Mouse (Mus musculus): ENCODE data around the gene Prrx2. TPM values are rescaled to one million over a fixed set of nuclear protein-coding genes. Genes with fewer than 3 reads are reported as not detected.

Prrx2 gene
- total RNA-seq, 2 experiments from 2014 or later = 1.0 to 2.8 TPM

DNA sequence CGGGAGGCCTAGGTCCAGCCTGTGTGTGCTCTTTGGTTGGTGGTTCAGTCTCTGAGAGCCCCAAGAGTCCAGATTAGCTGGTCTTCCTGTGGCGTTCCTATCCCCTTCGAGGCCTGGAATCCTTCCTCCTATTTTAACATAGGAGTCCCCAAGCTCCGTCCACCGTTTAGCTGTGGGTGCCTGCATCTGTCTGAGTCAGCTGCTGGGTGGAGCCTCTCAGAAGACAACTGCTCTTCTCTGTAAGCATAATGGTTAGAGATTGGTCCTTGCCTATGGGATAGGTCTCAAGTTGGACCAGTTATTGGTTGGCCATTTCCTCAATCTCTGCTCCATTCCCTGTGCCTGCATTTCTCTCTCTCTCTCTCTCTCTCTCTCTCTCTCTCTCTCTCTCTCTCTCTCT lies 25.0 kb downstream of the Prrx2 start:
- intact Hi-C loops (cut with DNase I) = no loop called here
- no peak for DNase-seq (ENCODE audit: low spot score in 2 of 2)

GRCm38 (mm10) chr2:30862081-30862480 lies 27.3 kb downstream of the Prrx2 start:
- intact Hi-C loops (cut with DNase I) = no loop called here
- DNase-seq (ENCODE audit: low spot score in 2 of 2) = no peak

DNA sequence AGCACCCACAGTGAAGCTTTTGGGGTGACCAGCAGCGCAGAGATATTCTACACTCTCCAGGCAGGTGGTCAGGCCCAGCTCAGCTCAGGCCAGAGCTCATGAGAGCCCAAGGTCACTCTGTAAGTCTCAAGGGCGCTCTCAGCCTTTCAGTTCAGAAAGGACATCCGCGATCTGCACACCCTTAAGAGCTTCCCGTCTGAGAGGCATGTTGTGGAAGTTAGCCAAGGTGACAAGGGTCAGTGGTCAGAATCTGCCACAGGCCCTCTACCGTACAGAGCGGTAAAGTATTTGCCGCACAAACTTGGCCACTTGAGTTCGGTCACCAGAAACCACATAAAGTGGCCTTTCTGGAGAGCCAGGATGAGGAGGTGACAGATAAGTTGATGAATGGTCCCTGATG lies 28.8 kb downstream of the Prrx2 start:
- intact Hi-C loops (cut with DNase I) = no loop called here
- no peak for DNase-seq (ENCODE audit: low spot score in 2 of 2)

DNA sequence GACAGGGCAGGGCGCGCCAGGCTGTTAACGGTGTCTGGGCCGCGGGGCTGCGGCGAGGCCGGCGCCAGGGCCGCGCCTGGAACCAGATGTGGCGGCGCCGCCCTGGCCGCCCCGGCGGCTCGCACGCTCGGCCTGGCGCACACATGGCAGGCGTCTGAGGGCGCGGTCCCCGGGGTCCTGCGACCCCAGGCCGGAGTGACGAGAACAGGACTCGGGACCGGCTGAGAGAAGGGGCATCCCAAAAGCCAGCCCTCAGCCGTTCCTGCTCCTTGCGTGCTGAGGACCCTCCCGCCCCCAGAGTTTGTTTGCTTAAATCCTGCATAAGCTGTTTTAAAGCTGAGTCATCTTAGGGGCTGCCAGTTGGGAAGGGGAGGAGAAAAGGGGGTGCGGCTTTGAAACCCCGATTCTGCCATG lies 30.2 kb downstream of the Prrx2 start:
- intact Hi-C loops (cut with DNase I) = no loop called here
- DNase-seq (ENCODE audit: low spot score in 2 of 2) = no peak

DNA sequence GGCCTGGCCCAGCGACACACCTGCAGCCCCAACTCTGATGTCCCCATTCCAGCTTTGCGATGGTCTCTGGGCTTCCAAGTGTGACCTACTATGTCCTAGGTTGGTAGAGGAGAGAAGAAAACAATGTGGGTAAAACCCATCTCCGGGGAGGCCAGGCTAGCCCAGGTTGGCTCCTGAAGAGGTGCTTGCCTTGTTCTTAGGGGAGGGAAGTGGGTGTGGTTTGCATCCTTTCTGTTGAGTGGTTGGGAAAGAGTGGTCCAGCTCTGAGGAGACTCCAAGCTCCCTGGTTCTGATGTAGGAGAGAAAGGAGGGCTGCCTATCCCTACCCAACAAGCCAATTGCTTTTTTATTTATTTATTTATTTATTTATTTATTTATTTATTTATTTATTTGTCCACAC lies 30.7 kb downstream of the Prrx2 start:
- intact Hi-C loops (cut with DNase I) = no loop called here
- DNase-seq (ENCODE audit: low spot score in 2 of 2) = no peak

- intact Hi-C loops (cut with DNase I) = no loop called here
- DNase-seq (ENCODE audit: low spot score in 2 of 2) = no peak
Measured at GRCm38 (mm10) chr2:30870863-30871262, 36.1 kb downstream of the Prrx2 start.

- intact Hi-C loops (cut with DNase I) = no loop called here
Measured at GRCm38 (mm10) chr2:30872669-30873068, 37.9 kb downstream of the Prrx2 start.

GRCm38 (mm10) chr2:30874445-30874844 lies 39.7 kb downstream of the Prrx2 start:
- intact Hi-C loops (cut with DNase I) = no loop called here
- no peak for DNase-seq (ENCODE audit: low spot score in 2 of 2)

More at GRCm38 (mm10) chr2:30872669-30873068, 37.9 kb downstream of the Prrx2 start:
- DNase-seq (ENCODE audit: low spot score in 2 of 2) = no peak

DNA sequence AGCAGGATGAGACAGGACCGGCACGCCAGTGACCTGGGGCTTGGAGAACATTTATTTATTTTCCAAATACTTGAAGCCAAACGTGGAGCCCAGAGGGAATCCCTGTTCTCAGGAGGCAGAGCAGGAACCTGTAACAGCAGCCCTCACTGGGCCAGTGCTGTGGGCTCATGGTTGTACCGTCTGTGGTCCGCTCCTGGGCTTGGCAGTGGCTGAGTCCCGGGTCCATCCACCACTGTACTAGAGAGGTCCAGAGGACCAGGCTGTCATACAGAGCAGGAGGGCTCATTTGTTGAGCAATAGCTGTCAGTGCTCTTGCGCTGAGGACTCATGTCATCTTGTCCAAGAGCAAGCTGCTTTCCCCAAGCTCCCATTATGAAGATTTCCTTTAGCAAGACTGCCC lies 40.3 kb downstream of the Prrx2 start:
- DNase-seq (ENCODE audit: low spot score in 2 of 2) = no peak
- intact Hi-C loops (cut with DNase I) = no loop called here

DNA sequence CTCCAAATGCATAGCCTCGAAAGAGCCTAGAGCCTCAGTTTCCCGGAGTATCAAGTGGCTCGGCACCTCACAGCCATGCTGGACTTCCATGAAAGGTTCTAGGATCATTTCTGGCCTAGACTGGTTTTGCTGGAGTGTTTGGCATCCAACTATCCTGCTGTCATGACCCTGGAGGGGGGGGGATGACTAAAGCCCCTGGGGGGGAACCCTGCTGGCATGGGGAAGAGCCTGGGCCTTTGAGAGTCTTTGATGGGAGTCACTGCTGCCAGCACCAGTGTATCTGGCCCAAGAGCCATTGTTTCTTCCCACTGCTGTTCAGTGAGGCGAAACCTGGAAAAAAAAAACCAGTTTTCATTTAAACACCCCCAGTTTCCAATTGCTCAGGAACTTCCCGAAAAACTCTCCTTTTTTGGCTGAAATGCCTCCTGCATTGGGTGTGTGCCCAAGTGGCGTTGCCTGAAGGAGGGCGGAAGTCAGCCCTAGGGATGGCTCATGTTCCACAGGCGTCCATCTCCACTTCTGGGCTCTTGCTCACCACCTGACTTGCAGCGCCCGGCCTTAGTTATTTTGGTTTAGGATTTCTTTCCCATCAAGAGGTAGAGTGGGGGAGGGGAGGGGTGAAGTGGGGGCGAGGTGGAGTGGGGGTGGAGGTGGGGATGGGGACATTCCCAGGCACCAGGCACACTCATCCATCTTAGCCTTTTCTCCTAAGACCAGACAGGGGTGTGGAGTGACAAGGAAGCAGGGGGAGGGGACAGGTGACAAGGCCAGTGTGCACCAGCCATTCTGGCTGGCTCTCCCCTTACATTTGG lies 41.1 kb downstream of the Prrx2 start:
- intact Hi-C loops (cut with DNase I) = no loop called here
- DNase-seq (ENCODE audit: low spot score in 2 of 2) = no peak

GRCm38 (mm10) chr2:30879481-30879880 lies 44.7 kb downstream of the Prrx2 start:
- intact Hi-C loops (cut with DNase I) = no loop called here
- DNase-seq (ENCODE audit: low spot score in 2 of 2) = no peak

GRCm38 (mm10) chr2:30881215-30881614 lies 46.4 kb downstream of the Prrx2 start:
- no peak for DNase-seq (ENCODE audit: low spot score in 2 of 2)
- intact Hi-C loops (cut with DNase I) = no loop called here

GRCm38 (mm10) chr2:30884852-30885373 lies 50.1 kb downstream of the Prrx2 start:
- DNase-seq (ENCODE audit: low spot score in 2 of 2) = no peak
- intact Hi-C loops (cut with DNase I) = loop anchor here (5.0 kb wide), 1 partner anchor 58 kb away; no protein-coding TSS in a partner anchor

GRCm38 (mm10) chr2:30885453-30886163 lies 50.8 kb downstream of the Prrx2 start:
- peak; percentile 65 to 74 for DNase-seq (ENCODE audit: low spot score in 2 of 2)
- intact Hi-C loops (cut with DNase I) = loop anchor here (5.0 kb wide), 1 partner anchor 58 kb away; no protein-coding TSS in a partner anchor

DNA sequence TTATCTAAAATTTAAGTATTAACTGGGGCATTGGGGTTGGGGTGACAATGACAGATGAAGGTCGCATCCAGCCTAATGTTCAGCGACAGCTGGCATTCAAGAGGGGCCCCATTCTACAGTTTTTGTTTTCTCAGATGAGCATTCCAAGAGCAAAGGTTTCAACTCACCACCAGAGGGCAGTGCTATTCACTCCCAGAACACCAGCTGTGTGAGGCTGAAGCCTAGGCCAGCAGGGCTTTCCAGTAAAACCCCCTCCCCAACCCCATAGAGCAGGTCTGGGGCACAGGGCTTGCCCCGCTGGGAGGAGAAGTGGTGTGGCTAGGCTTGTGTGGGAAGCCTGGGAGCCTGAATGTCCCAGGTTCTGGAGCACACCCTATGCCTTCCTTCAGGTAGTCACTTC lies 56.2 kb downstream of the Prrx2 start:
- DNase-seq (ENCODE audit: low spot score in 2 of 2) = peak in 1 of 2 experiments; percentile 41
- intact Hi-C loops (cut with DNase I) = loop anchor here (2.0 kb wide), 1 partner anchor 44 kb away; no protein-coding TSS in a partner anchor

- intact Hi-C loops (cut with DNase I) = no loop called here
- no peak for DNase-seq (ENCODE audit: low spot score in 2 of 2)
Measured at GRCm38 (mm10) chr2:30893399-30893798, 58.6 kb downstream of the Prrx2 start.

GRCm38 (mm10) chr2:30893946-30894345 lies 59.2 kb downstream of the Prrx2 start:
- intact Hi-C loops (cut with DNase I) = no loop called here
- DNase-seq (ENCODE audit: low spot score in 2 of 2) = no peak

DNA sequence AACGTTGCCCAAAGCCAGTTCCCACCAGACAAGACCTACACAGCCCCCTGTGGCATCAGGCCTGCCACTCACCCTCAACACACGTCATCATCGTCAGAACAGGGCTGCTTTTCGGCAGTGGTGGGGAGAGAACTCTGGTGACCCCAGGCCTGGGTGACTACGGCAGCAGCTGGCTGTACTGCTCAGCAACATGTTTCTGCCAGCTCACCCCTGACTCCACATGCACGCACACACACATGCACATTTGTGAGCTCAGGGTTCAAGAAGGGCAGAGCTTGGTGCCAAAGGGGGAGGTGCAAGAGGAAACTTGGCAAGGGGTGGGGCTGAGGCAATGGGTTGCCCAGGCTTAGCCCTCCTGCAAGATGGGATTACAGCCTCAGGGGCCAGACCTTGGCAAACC lies 62.5 kb downstream of the Prrx2 start:
- DNase-seq (ENCODE audit: low spot score in 2 of 2) = no peak
- intact Hi-C loops (cut with DNase I) = no loop called here

GRCm38 (mm10) chr2:30899397-30900069 lies 64.8 kb downstream of the Prrx2 start:
- intact Hi-C loops (cut with DNase I) = no loop called here
- DNase-seq (ENCODE audit: low spot score in 2 of 2) = no peak

GRCm38 (mm10) chr2:30901646-30902160 lies 66.9 kb downstream of the Prrx2 start:
- DNase-seq (ENCODE audit: low spot score in 2 of 2) = no peak
- intact Hi-C loops (cut with DNase I) = no loop called here
